Mouse (Mus musculus) v-Abl transformed pro-B cells (cell line): ENCODE measurements around the gene Epc2.

Source experiments
- in situ Hi-C, 2 experiments: fragments of 400-800 bp; cut with MboI; formaldehyde crosslinking; loops; one replicate each; pipeline ENCODE4 v1.15.1; 2025; ENCODE audit not compliant: unreplicated experiment in 2 of 2

Epc2 gene

GRCm38 (mm10) chr2:49450931-49451636 lies at the start of gene Epc2:
Gene Epc2 (plus strand): TSS chr2:49451486.
- in situ Hi-C loops = loop anchor here (5.0 to 25.0 kb wide), 2 partner anchors 34 to 514 kb away; partner anchors contain the start of gene Mbd5 (in 1 of the 2)

- in situ Hi-C loops = no loop called here
Measured at GRCm38 (mm10) chr2:49405954-49406353, 45.3 kb upstream of the Epc2 start.

GRCm38 (mm10) chr2:49411685-49412084 lies 39.6 kb upstream of the Epc2 start:
- in situ Hi-C loops = no loop called here

GRCm38 (mm10) chr2:49412576-49412975 lies 38.7 kb upstream of the Epc2 start:
- in situ Hi-C loops = no loop called here

- in situ Hi-C loops = loop anchor here in 1 of 2 experiments (5.0 kb wide), 1 partner anchor 36 kb away; the partner anchor contains the start of gene Epc2
Measured at GRCm38 (mm10) chr2:49415868-49416267, 35.4 kb upstream of the Epc2 start.

- in situ Hi-C loops = loop anchor here in 1 of 2 experiments (5.0 kb wide), 1 partner anchor 35 kb away; the partner anchor contains the start of gene Epc2
Measured at GRCm38 (mm10) chr2:49417018-49417604, 34.2 kb upstream of the Epc2 start.

- in situ Hi-C loops = no loop called here
Measured at GRCm38 (mm10) chr2:49420396-49420795, 30.9 kb upstream of the Epc2 start.

- in situ Hi-C loops = no loop called here
Measured at GRCm38 (mm10) chr2:49423857-49424256, 27.4 kb upstream of the Epc2 start.

- in situ Hi-C loops = loop anchor here in 1 of 2 experiments (25.0 kb wide), 2 partner anchors 512 to 863 kb away; partner anchors contain the start of gene Mmadhc
Measured at GRCm38 (mm10) chr2:49424788-49425187, 26.5 kb upstream of the Epc2 start.

- in situ Hi-C loops = loop anchor here in 1 of 2 experiments (25.0 kb wide), 2 partner anchors 514 to 861 kb away; partner anchors contain the start of gene Mmadhc
Measured at GRCm38 (mm10) chr2:49426175-49426574, 25.1 kb upstream of the Epc2 start.

GRCm38 (mm10) chr2:49431015-49431414 lies 20.3 kb upstream of the Epc2 start:
- in situ Hi-C loops = loop anchor here in 1 of 2 experiments (25.0 kb wide), 2 partner anchors 519 to 856 kb away; partner anchors contain the start of gene Mmadhc

GRCm38 (mm10) chr2:49433211-49433610 lies 18.1 kb upstream of the Epc2 start:
- in situ Hi-C loops = loop anchor here in 1 of 2 experiments (25.0 kb wide), 2 partner anchors 521 to 854 kb away; partner anchors contain the start of gene Mmadhc

GRCm38 (mm10) chr2:49446238-49446637 lies 5.0 kb upstream of the Epc2 start:
- in situ Hi-C loops = loop anchor here (10.0 to 25.0 kb wide), 3 partner anchors 289 to 841 kb away; partner anchors contain the start of gene Mmadhc (in 1 of the 2)

- in situ Hi-C loops = loop anchor here (10.0 to 25.0 kb wide), 3 partner anchors 287 to 839 kb away; partner anchors contain the start of gene Mmadhc (in 1 of the 2)
Measured at GRCm38 (mm10) chr2:49447586-49448475, 3.5 kb upstream of the Epc2 start.

- in situ Hi-C loops = loop anchor here (5.0 to 25.0 kb wide), 2 partner anchors 33 to 513 kb away; partner anchors contain the start of gene Mbd5 (in 1 of the 2)
Measured at GRCm38 (mm10) chr2:49450467-49450866, 819 bp upstream of the Epc2 start.

- in situ Hi-C loops = loop anchor here (5.0 to 25.0 kb wide), 2 partner anchors 34 to 514 kb away; partner anchors contain the start of gene Mbd5 (in 1 of the 2)
Measured at GRCm38 (mm10) chr2:49451637-49452211, 438 bp downstream of the Epc2 start.

GRCm38 (mm10) chr2:49452451-49453081 lies 1.3 kb downstream of the Epc2 start:
- in situ Hi-C loops = loop anchor here (5.0 to 25.0 kb wide), 2 partner anchors 35 to 515 kb away; partner anchors contain the start of gene Mbd5 (in 1 of the 2)

GRCm38 (mm10) chr2:49457797-49458196 lies 6.5 kb downstream of the Epc2 start:
- in situ Hi-C loops = loop anchor here in 1 of 2 experiments (5.0 to 25.0 kb wide), 2 partner anchors 35 to 520 kb away; partner anchors contain the start of gene Mbd5

- in situ Hi-C loops = loop anchor here in 1 of 2 experiments (25.0 kb wide), 1 partner anchor 528 kb away; the partner anchor contains the start of gene Mbd5
Measured at GRCm38 (mm10) chr2:49465672-49466222, 14.5 kb downstream of the Epc2 start.
